Comparison of ENCODE assay signal across 9 mouse cellular contexts in genomic region chr9:66513150-66513549, GRCm38 (mm10). TPM values are rescaled to one million over a fixed set of nuclear protein-coding genes. Genes with fewer than 3 reads are reported as not detected.
DNase-seq lines count a peak whose midpoint lies in the region; ATAC-seq and TF ChIP-seq lines count a peak whose summit lies in the region.
"Had no signal": no experiment of that assay in that cellular context is flagged by ENCODE, and none has a peak within 500 bp of the region (broad histone marks: within the 10 kb centered on the region; RNA-seq: fewer than 3 reads in every experiment).

No protein-coding gene starts in this region.

- TF ChIP-seq CTCF in MEL (IDR thresholded peaks at IDR 0.05 in 2 of 3, conservative IDR thresholded peaks at IDR 0.05 in 1 of 3; ENCODE audit: control insufficient read depth in 1 of 3, insufficient read depth in 1 of 3, low read depth in 2 of 3, low read length in 3 of 3, poor library complexity in 1 of 3, severe bottlenecking in 1 of 3), result peak in 2 of 3 experiments; percentile 35 to 48; a peak in 3 of 6 replicates
- peak; percentile 60 for TF ChIP-seq CTCF in hindbrain, postnatal 0 days (IDR thresholded peaks at IDR 0.05; ENCODE audit: low read depth)

- H3K36me3 ChIP-seq in MEL (ENCODE audit: control insufficient read depth in 1 of 2, insufficient read depth in 2 of 2, low read length in 2 of 2), result peaks cover 0 to 7% of the 10 kb centered on the region in 2 experiments; a peak in 2 of 4 replicates
- peaks cover 34% of the 10 kb centered on the region for H3K36me3 ChIP-seq in embryonic facial prominence, embryonic 15.5 days
- peaks cover 33% of the 10 kb centered on the region; the same call in 1 of the 2 replicates for H3K36me3 ChIP-seq in hindbrain, postnatal 0 days (ENCODE audit: insufficient read depth, low read length)
- peaks cover 29% of the 10 kb centered on the region for H3K36me3 ChIP-seq in midbrain, embryonic 16.5 days (ENCODE audit: control insufficient read depth, insufficient read depth, low read length)

- peaks cover 4% of the 10 kb centered on the region; the same call in 1 of the 2 replicates for H3K79me2 ChIP-seq in MEL (ENCODE audit: control insufficient read depth, insufficient read depth, low read length, poor library complexity)

- no peaks in the 10 kb centered on the region for H3K27me3 ChIP-seq in MEL (ENCODE audit: control insufficient read depth in 1 of 2, insufficient read depth in 2 of 2, low read length in 2 of 2)
- H3K27me3 ChIP-seq in embryonic facial prominence, embryonic 15.5 days, result no peaks in the 10 kb centered on the region
- H3K27me3 ChIP-seq in hindbrain, postnatal 0 days (ENCODE audit: insufficient read depth, low read length), result no peaks in the 10 kb centered on the region
- no peaks in the 10 kb centered on the region for H3K27me3 ChIP-seq in midbrain, embryonic 16.5 days (ENCODE audit: control insufficient read depth, insufficient read depth, low read depth, low read length)
- H3K27me3 ChIP-seq: neural tube, embryonic 12.5 days had no signal

- H3K4me3 ChIP-seq in MEL (ENCODE audit: control insufficient read depth in 1 of 2, insufficient read depth in 1 of 2, low read depth in 2 of 2, low read length in 2 of 2), result no peak overlapping the region
- no peak overlapping the region for H3K4me3 ChIP-seq in embryonic facial prominence, embryonic 15.5 days (replicated peaks)
- no peak overlapping the region for H3K4me3 ChIP-seq in hindbrain, postnatal 0 days (ENCODE audit: low read length)
- H3K4me3 ChIP-seq in midbrain, embryonic 16.5 days (ENCODE audit: low read depth, low read length), result no peak overlapping the region

- H3K9me3 ChIP-seq in MEL (replicated peaks; ENCODE audit: insufficient read depth, low read length), result no peaks in the 10 kb centered on the region
- H3K9me3 ChIP-seq in embryonic facial prominence, embryonic 15.5 days (replicated peaks), result no peaks in the 10 kb centered on the region
- H3K9me3 ChIP-seq in hindbrain, postnatal 0 days (ENCODE audit: low read length), result no peaks in the 10 kb centered on the region
- no peaks in the 10 kb centered on the region for H3K9me3 ChIP-seq in midbrain, embryonic 16.5 days (replicated peaks; ENCODE audit: control insufficient read depth, low read length, poor library complexity, severe bottlenecking)
- H3K9me3 ChIP-seq: neural tube, embryonic 12.5 days had no signal

- no peak overlapping the region; the same call in 1 of the 2 replicates for H3K27ac ChIP-seq in MEL (ENCODE audit: control insufficient read depth, low read depth, low read length)
- peak overlapping the region; percentile 98 for H3K27ac ChIP-seq in embryonic facial prominence, embryonic 15.5 days (replicated peaks)
- peak overlapping the region; percentile 11; the same call in 1 of the 2 replicates for H3K27ac ChIP-seq in hindbrain, postnatal 0 days
- H3K27ac ChIP-seq in midbrain, embryonic 16.5 days (ENCODE audit: low read length), result peak overlapping the region; percentile 20; the same call in 1 of the 2 replicates

- no peak overlapping the region for H3K9ac ChIP-seq in MEL (ENCODE audit: control insufficient read depth, low read depth, low read length, poor library complexity, severe bottlenecking)
- H3K9ac ChIP-seq in embryonic facial prominence, embryonic 15.5 days, result no peak overlapping the region
- H3K9ac ChIP-seq in hindbrain, postnatal 0 days (replicated peaks; ENCODE audit: low read length), result no peak overlapping the region
- H3K9ac ChIP-seq in midbrain, embryonic 16.5 days (ENCODE audit: low read depth, low read length), result no peak overlapping the region; the same call in 1 of the 2 replicates
- H3K9ac ChIP-seq: neural tube, embryonic 12.5 days had no signal

- no peak for TF ChIP-seq EP300 in MEL (IDR thresholded peaks at IDR 0.05; ENCODE audit: low read depth in 1 of 2, low read length in 2 of 2)

- TF ChIP-seq POLR2A in MEL (IDR thresholded peaks at IDR 0.05; ENCODE audit: control insufficient read depth in 1 of 2, insufficient read depth in 1 of 2, low read depth in 1 of 2, low read length in 2 of 2, poor library complexity in 1 of 2), result no peak

- H3K4me2 ChIP-seq in embryonic facial prominence, embryonic 15.5 days (replicated peaks), result peak overlapping the region; percentile 96; the same call in 1 of the 2 replicates
- H3K4me2 ChIP-seq in hindbrain, postnatal 0 days (ENCODE audit: low read depth, low read length), result no peak overlapping the region
- no peak overlapping the region for H3K4me2 ChIP-seq in midbrain, embryonic 16.5 days (ENCODE audit: low read length)

- peak; percentile 34 to 42 for DNase-seq in layer of hippocampus, postnatal 10 days (ENCODE audit: low spot score in 2 of 2)
- no peak for DNase-seq in layer of hippocampus, postnatal 14 days (ENCODE audit: low spot score in 2 of 2)
- peak; percentile 52 for DNase-seq in MEL (ENCODE audit: low read depth, low spot score)
- peak; percentile 58 for DNase-seq in hindbrain, postnatal 0 days (ENCODE audit: low spot score)
- no peak for DNase-seq in urinary bladder, adult 18-20 months (ENCODE audit: low spot score in 2 of 2)
- no peak for DNase-seq in layer of hippocampus, postnatal 36 days

- ATAC-seq in embryonic facial prominence, embryonic 15.5 days (ENCODE audit: insufficient number of reproducible peaks, low FRiP score, low TSS enrichment, low read depth), result no peak
- no peak for ATAC-seq in hindbrain, postnatal 0 days
- ATAC-seq in midbrain, embryonic 16.5 days, result no peak

- TF ChIP-seq RAD21 in MEL (IDR thresholded peaks at IDR 0.05; ENCODE audit: low read depth, low read length), result peak; percentile 47

- H3K4me1 ChIP-seq in MEL (ENCODE audit: control insufficient read depth in 1 of 2, insufficient read depth in 2 of 2, low read length in 2 of 2), result peaks cover 0 to 7% of the 10 kb centered on the region in 2 experiments; a peak in 2 of 4 replicates
- H3K4me1 ChIP-seq in embryonic facial prominence, embryonic 15.5 days, result peaks cover 29% of the 10 kb centered on the region
- peaks cover 8% of the 10 kb centered on the region; the same call in 1 of the 2 replicates for H3K4me1 ChIP-seq in hindbrain, postnatal 0 days (ENCODE audit: insufficient read depth, low read length)
- peaks cover 7% of the 10 kb centered on the region; the same call in 1 of the 2 replicates for H3K4me1 ChIP-seq in midbrain, embryonic 16.5 days (ENCODE audit: control insufficient read depth, insufficient read depth, low read length)

TF ChIP-seq in MEL, 35 proteins besides CTCF, POLR2A, EP300 and RAD21:
- TF ChIP-seq SMC3 (IDR thresholded peaks at IDR 0.05; ENCODE audit: low read depth, low read length), result peak; percentile 60
- no peak for TF ChIP-seq MAZ (IDR thresholded peaks at IDR 0.05; ENCODE audit: low read depth, low read length)
- TF ChIP-seq ETS1 (IDR thresholded peaks at IDR 0.05; ENCODE audit: low read depth, low read length), result no peak
- TF ChIP-seq MAFK (IDR thresholded peaks at IDR 0.05; ENCODE audit: borderline replicate concordance, low read depth, low read length), result no peak
- no peak for TF ChIP-seq KAT2A (conservative IDR thresholded peaks at IDR 0.05; ENCODE audit: low read depth, low read length)
- TF ChIP-seq NELFE (IDR thresholded peaks at IDR 0.05; ENCODE audit: low read depth, low read length), result no peak
- no peak for TF ChIP-seq MAX (IDR thresholded peaks at IDR 0.05; ENCODE audit: low read length)
- TF ChIP-seq USF2 (IDR thresholded peaks at IDR 0.05; ENCODE audit: borderline replicate concordance in 1 of 2, insufficient read depth in 1 of 2, low read depth in 1 of 2, low read length in 2 of 2), result no peak
- no peak for TF ChIP-seq JUND (IDR thresholded peaks at IDR 0.05; ENCODE audit: low read depth, low read length)
- TF ChIP-seq MYC (IDR thresholded peaks at IDR 0.05; ENCODE audit: low read depth, low read length), result no peak
- no peak for TF ChIP-seq MYB (IDR thresholded peaks at IDR 0.05; ENCODE audit: low read depth, low read length)
- TF ChIP-seq HCFC1 (IDR thresholded peaks at IDR 0.05; ENCODE audit: low read depth, low read length), result no peak
- TF ChIP-seq USF1 (IDR thresholded peaks at IDR 0.05; ENCODE audit: low read depth, low read length), result no peak
- 0 out of 2 replicates have a peak, but pooled peaks have one; percentile 28 for TF ChIP-seq POLR2AphosphoS2 (IDR thresholded peaks at IDR 0.05; ENCODE audit: low read length)
- TF ChIP-seq ZC3H11A (IDR thresholded peaks at IDR 0.05; ENCODE audit: low read depth, low read length), result peak; percentile 41; the same call in 1 of the 2 replicates

RNA-seq across cellular contexts. Expression of gene Fbxl22, which starts 1.2 kb away (rescaled TPM):
- under 1 TPM; 0.32 to 0.56 TPM for total RNA-seq in layer of hippocampus, postnatal 10 days (2021)
- under 1 TPM; 0.23 to 0.38 TPM for total RNA-seq in layer of hippocampus, postnatal 14 days (2021)
- total RNA-seq in MEL (2012; rRNA removed), result 0.29 and 0.35 TPM in 2 replicates
- under 1 TPM in 1 of 2 experiments, not detected in 1; 0.47 TPM for polyA plus RNA-seq in MEL (2012; ENCODE audit: insufficient read depth in 1 of 2, insufficient read length in 2 of 2, low read depth in 1 of 2, low replicate concordance in 2 of 2, missing spikeins in 1 of 2)
- polyA plus RNA-seq in embryonic facial prominence, embryonic 15.5 days (2015; fragmentation: Nextera tagmentation; extraction: Ambion mirVana), result 5.6 and 8.6 TPM in 2 replicates
- total RNA-seq in hindbrain, postnatal 0 days (2014; rRNA removed), result 0.26 and 0.54 TPM in 2 replicates
- polyA plus RNA-seq in hindbrain, postnatal 0 days (2015; fragmentation: Nextera tagmentation; extraction: Ambion mirVana), result 0.63 and 0.76 TPM in 2 replicates
- polyA plus RNA-seq in midbrain, embryonic 16.5 days (2015; fragmentation: Nextera tagmentation; extraction: Ambion mirVana), result 0.72 and 1.2 TPM in 2 replicates
- total RNA-seq in layer of hippocampus, postnatal 36 days (2021), result under 1 TPM; 0.28 to 0.35 TPM

Comparison
In these comparisons a context has a peak if more than half of its experiments do, and no peak if none do; other contexts are left out.
1. DNase-seq: peak in layer of hippocampus, postnatal 10 days (2 of 2), MEL (single experiment) and hindbrain, postnatal 0 days (single experiment); none in layer of hippocampus, postnatal 14 days (0 of 2), urinary bladder, adult 18-20 months (0 of 2) and layer of hippocampus, postnatal 36 days (0 of 2).